Mouse (Mus musculus): ENCODE measurements around the gene Slc9a9.

DNA sequence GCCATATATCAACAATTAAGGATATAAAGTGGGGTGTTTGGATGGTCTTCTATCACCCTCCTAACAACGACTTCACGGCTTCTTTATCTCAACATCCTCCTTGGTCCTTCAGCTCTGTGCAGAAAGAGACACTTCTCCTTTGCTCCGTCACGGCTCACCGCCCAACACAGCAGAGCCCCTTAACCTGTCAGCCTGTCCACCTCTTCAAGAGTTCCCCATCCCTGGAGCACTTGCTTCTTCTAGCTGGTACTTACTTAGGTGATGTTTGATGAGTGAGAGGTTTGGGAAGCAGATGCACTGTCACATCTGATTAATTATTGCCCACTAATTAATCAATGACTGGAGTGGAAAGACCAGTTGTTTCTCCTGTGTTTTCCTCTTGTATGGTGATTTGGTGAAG lies 213.7 kb downstream of the Slc9a9 start:
- TF ChIP-seq CTCF (IDR thresholded peaks at IDR 0.05; ENCODE audit: insufficient read depth, low read length) (no peak), POLR2A (IDR thresholded peaks at IDR 0.05; ENCODE audit: borderline replicate concordance, extremely low read depth, low read depth, low read length) (no peak)
